Mouse (Mus musculus) forebrain, embryonic 13.5 days (tissue): ENCODE results near the gene Gpc6. TPM values are rescaled to one million over a fixed set of nuclear protein-coding genes. Genes with fewer than 3 reads are reported as not detected.
A peak's percentile ranks its signal among the peaks of the same experiment; 100 is the strongest.

Experiments
- ATAC-seq: fragments of 200-750 bp; cut with Nextera tagmentation; 2 replicates; pipeline ENCODE4 v1.8.0; 2017
- H3K27ac ChIP-seq: fragments of 300-500 bp; sonication (generic); 2 replicates; pipeline ENCODE4 v1.5.1; 2015; ENCODE audit warnings: inconsistent platforms, mild to moderate bottlenecking, moderate library complexity
- H3K27me3 ChIP-seq: fragments of 300-500 bp; sonication (generic); 2 replicates; pipeline ENCODE4 v1.6.1; 2015; ENCODE audit warnings: mild to moderate bottlenecking, inconsistent platforms
- H3K36me3 ChIP-seq: fragments of 300-500 bp; sonication (generic); 2 replicates; pipeline ENCODE4 v1.6.1; 2015; ENCODE audit warnings: mild to moderate bottlenecking, inconsistent platforms; ENCODE audit not compliant: poor library complexity, severe bottlenecking
- H3K4me1 ChIP-seq: fragments of 300-500 bp; sonication (generic); 2 replicates; pipeline ENCODE4 v1.6.1; 2015; ENCODE audit warnings: inconsistent platforms
- H3K4me2 ChIP-seq: fragments of 300-500 bp; sonication (generic); 2 replicates; pipeline ENCODE4 v1.6.1; 2015; ENCODE audit warnings: inconsistent platforms, mild to moderate bottlenecking, moderate library complexity
- H3K4me3 ChIP-seq: fragments of 300-500 bp; sonication (generic); 2 replicates; pipeline ENCODE4 v1.5.1; 2015; ENCODE audit warnings: mild to moderate bottlenecking, inconsistent platforms
- H3K9ac ChIP-seq: fragments of 300-500 bp; sonication (generic); 2 replicates; pipeline ENCODE4 v1.6.1; 2015; ENCODE audit warnings: mild to moderate bottlenecking, inconsistent platforms
- H3K9me3 ChIP-seq: fragments of 300-500 bp; sonication (generic); replicated peaks from 2 replicates; pipeline ENCODE4 v1.6.1; 2016; ENCODE audit warnings: inconsistent platforms
- WGBS: fragments of 180-500 bp; shearing (Covaris S2); methylation state at CpG from one replicate; pipeline ENCODE4 v1.1.7; 2015; 5-methylcytosine and 5-hydroxymethylcytosine counted together
- polyA plus RNA-seq: library from polyadenylated mRNA; unstranded; fragments of >200 nt; fragmentation: Nextera tagmentation; extraction: Ambion mirVana; gene quantifications from 2 replicates; pipeline ENCODE4 v1.2.1, GENCODE M21; 2015

The Gpc6 gene
- polyA plus RNA-seq, 1 experiment from 2014 or later, result 20.0 TPM

- no peak overlapping the region for H3K9ac ChIP-seq
- WGBS, result 92% methylated on average over 4 of the region's 4 CpGs
- no peaks in the 10 kb centered on the region for H3K9me3 ChIP-seq
- no peaks in the 10 kb centered on the region for H3K36me3 ChIP-seq
- no peak overlapping the region for H3K4me2 ChIP-seq
- no peak for ATAC-seq
- no peaks in the 10 kb centered on the region for H3K4me1 ChIP-seq
- no peak overlapping the region for H3K4me3 ChIP-seq
- no peaks in the 10 kb centered on the region for H3K27me3 ChIP-seq
- H3K27ac ChIP-seq, result no peak overlapping the region
These were observed 368.6 kb downstream of the Gpc6 start for GRCm38 (mm10) chr14:117293746-117294145.

GRCm38 (mm10) chr14:117296207-117296838 is 371.2 kb downstream of the Gpc6 start:
- Histone ChIP-seq H3K9ac (no peak overlapping the region), H3K4me2 (no peak overlapping the region), H3K9me3 (no peaks in the 10 kb centered on the region), H3K27ac (no peak overlapping the region), H3K4me3 (no peak overlapping the region), H3K4me1 (no peaks in the 10 kb centered on the region), H3K27me3 (no peaks in the 10 kb centered on the region), H3K36me3 (no peaks in the 10 kb centered on the region)
- ATAC-seq, result no peak
- WGBS, result 76% methylated on average over 2 of the region's 2 CpGs

GRCm38 (mm10) chr14:117301019-117301418 is 375.9 kb downstream of the Gpc6 start:
- Histone ChIP-seq H3K4me1 (no peaks in the 10 kb centered on the region), H3K9me3 (no peaks in the 10 kb centered on the region), H3K36me3 (no peaks in the 10 kb centered on the region), H3K4me2 (no peak overlapping the region), H3K9ac (no peak overlapping the region), H3K27me3 (no peaks in the 10 kb centered on the region), H3K4me3 (no peak overlapping the region), H3K27ac (no peak overlapping the region)
- ATAC-seq, result no peak
- WGBS, result 90% methylated on average over 3 of the region's 3 CpGs

GRCm38 (mm10) chr14:117303901-117304722 is 379.0 kb downstream of the Gpc6 start:
- Histone ChIP-seq H3K27me3 (no peaks in the 10 kb centered on the region), H3K9me3 (no peaks in the 10 kb centered on the region), H3K4me3 (no peak overlapping the region), H3K9ac (no peak overlapping the region), H3K36me3 (no peaks in the 10 kb centered on the region), H3K4me1 (no peaks in the 10 kb centered on the region), H3K4me2 (no peak overlapping the region), H3K27ac (no peak overlapping the region)
- ATAC-seq, result no peak
- 71% methylated on average over 8 of the region's 8 CpGs for whole genome bisulfite sequencing

GRCm38 (mm10) chr14:117304723-117305010 is 379.6 kb downstream of the Gpc6 start:
- H3K9me3 ChIP-seq, result no peaks in the 10 kb centered on the region
- H3K36me3 ChIP-seq, result no peaks in the 10 kb centered on the region
- no peak overlapping the region for H3K9ac ChIP-seq
- WGBS, result 64% methylated on average over 2 of the region's 2 CpGs
- H3K4me2 ChIP-seq, result no peak overlapping the region
- no peaks in the 10 kb centered on the region for H3K27me3 ChIP-seq
- no peak overlapping the region for H3K4me3 ChIP-seq
- H3K4me1 ChIP-seq, result no peaks in the 10 kb centered on the region
- H3K27ac ChIP-seq, result no peak overlapping the region
- no peak for ATAC-seq

- WGBS, result 62% methylated on average over 3 of the region's 3 CpGs
- no peak overlapping the region for H3K4me2 ChIP-seq
- no peaks in the 10 kb centered on the region for H3K9me3 ChIP-seq
- no peak overlapping the region for H3K9ac ChIP-seq
- H3K4me1 ChIP-seq, result no peaks in the 10 kb centered on the region
- no peak for ATAC-seq
- H3K36me3 ChIP-seq, result no peaks in the 10 kb centered on the region
- no peak overlapping the region for H3K4me3 ChIP-seq
- H3K27me3 ChIP-seq, result no peaks in the 10 kb centered on the region
- no peak overlapping the region for H3K27ac ChIP-seq
These were observed 384.9 kb downstream of the Gpc6 start for GRCm38 (mm10) chr14:117309997-117310520.

GRCm38 (mm10) chr14:117324214-117324613 is 399.1 kb downstream of the Gpc6 start:
- Histone ChIP-seq H3K4me2 (no peak overlapping the region), H3K4me3 (no peak overlapping the region), H3K36me3 (no peaks in the 10 kb centered on the region), H3K4me1 (no peaks in the 10 kb centered on the region), H3K9ac (no peak overlapping the region), H3K9me3 (no peaks in the 10 kb centered on the region), H3K27me3 (no peaks in the 10 kb centered on the region), H3K27ac (no peak overlapping the region)
- WGBS, result 82% methylated on average over 2 of the region's 2 CpGs
- no peak for ATAC-seq

GRCm38 (mm10) chr14:117332256-117332655 is 407.1 kb downstream of the Gpc6 start:
- WGBS, result 92% methylated on average over 1 of the region's 1 CpGs
- H3K36me3 ChIP-seq, result no peaks in the 10 kb centered on the region
- H3K4me2 ChIP-seq, result no peak overlapping the region
- H3K4me1 ChIP-seq, result peaks cover 2% of the 10 kb centered on the region; the same call in 1 of the 2 replicates
- no peak overlapping the region for H3K27ac ChIP-seq
- no peak overlapping the region for H3K4me3 ChIP-seq
- no peaks in the 10 kb centered on the region for H3K9me3 ChIP-seq
- H3K9ac ChIP-seq, result no peak overlapping the region
- no peaks in the 10 kb centered on the region for H3K27me3 ChIP-seq
- ATAC-seq, result no peak

- Histone ChIP-seq H3K27ac (no peak overlapping the region), H3K4me1 (peaks cover 4% of the 10 kb centered on the region; the same call in 1 of the 2 replicates), H3K9ac (no peak overlapping the region), H3K9me3 (no peaks in the 10 kb centered on the region), H3K4me2 (no peak overlapping the region), H3K4me3 (no peak overlapping the region), H3K36me3 (no peaks in the 10 kb centered on the region), H3K27me3 (no peaks in the 10 kb centered on the region)
- ATAC-seq, result peak; percentile 57; the same call in 1 of the 2 replicates
- WGBS, result 19% methylated on average over 1 of the region's 1 CpGs
These were observed 412.2 kb downstream of the Gpc6 start for GRCm38 (mm10) chr14:117337271-117337670.

- Histone ChIP-seq H3K4me1 (peaks cover 4% of the 10 kb centered on the region; the same call in 1 of the 2 replicates), H3K4me3 (no peak overlapping the region), H3K9ac (no peak overlapping the region), H3K9me3 (no peaks in the 10 kb centered on the region), H3K27me3 (no peaks in the 10 kb centered on the region), H3K27ac (no peak overlapping the region), H3K4me2 (no peak overlapping the region), H3K36me3 (no peaks in the 10 kb centered on the region)
- no peak for ATAC-seq
- WGBS, result 94% methylated on average over 4 of the region's 4 CpGs
These were observed 415.4 kb downstream of the Gpc6 start for GRCm38 (mm10) chr14:117340549-117340948.

- H3K27ac ChIP-seq, result no peak overlapping the region
- no peak for ATAC-seq
- no peaks in the 10 kb centered on the region for H3K4me1 ChIP-seq
- H3K27me3 ChIP-seq, result no peaks in the 10 kb centered on the region
- H3K4me2 ChIP-seq, result no peak overlapping the region
- H3K9me3 ChIP-seq, result no peaks in the 10 kb centered on the region
- H3K4me3 ChIP-seq, result no peak overlapping the region
- H3K9ac ChIP-seq, result no peak overlapping the region
- 68% methylated on average over 6 of the region's 6 CpGs for WGBS
- no peaks in the 10 kb centered on the region for H3K36me3 ChIP-seq
These were observed 419.4 kb downstream of the Gpc6 start for GRCm38 (mm10) chr14:117344505-117344904.

GRCm38 (mm10) chr14:117346372-117346885 is 421.3 kb downstream of the Gpc6 start:
- WGBS, result 71% methylated on average over 6 of the region's 6 CpGs
- no peak overlapping the region for H3K27ac ChIP-seq
- no peaks in the 10 kb centered on the region for H3K27me3 ChIP-seq
- H3K4me1 ChIP-seq, result no peaks in the 10 kb centered on the region
- no peaks in the 10 kb centered on the region for H3K9me3 ChIP-seq
- no peak overlapping the region for H3K4me3 ChIP-seq
- H3K4me2 ChIP-seq, result no peak overlapping the region
- no peaks in the 10 kb centered on the region for H3K36me3 ChIP-seq
- no peak overlapping the region for H3K9ac ChIP-seq
- peak; percentile 84 for ATAC-seq
